Mouse (Mus musculus): ENCODE measurements at regions not wholly inside any gene's neighbourhood (a gene's known extent, or its start where the extent isn't known, plus 50 kb on each side); places are given as distances from the start of the nearest gene placed in this dataset.
A peak's percentile ranks its signal among the peaks of the same experiment; 100 is the strongest.

DNA sequence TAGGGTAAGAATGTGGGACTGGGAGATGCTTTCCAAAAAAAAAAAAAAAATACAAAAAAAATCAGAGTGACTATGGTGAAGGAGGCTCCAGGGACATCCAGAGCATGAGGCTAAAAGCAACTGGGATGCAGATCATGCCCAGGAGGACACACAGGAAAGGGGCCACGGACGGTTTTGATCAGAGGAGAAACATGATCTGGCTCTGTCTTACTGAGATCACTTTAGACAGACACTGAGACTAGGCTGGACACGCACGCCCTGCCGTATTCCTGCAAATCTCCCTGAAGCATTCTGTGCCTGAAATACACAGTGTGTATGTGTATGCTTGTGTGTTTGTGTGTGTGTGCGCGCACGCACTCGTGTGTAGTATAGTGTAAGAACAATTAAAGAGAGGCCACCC lies 167.1 kb downstream of the Dusp6 start:
- H3K9ac ChIP-seq (ENCODE audit: low read length) = no peak overlapping the region
- 81% methylated on average over 9 of the region's 9 CpGs for whole genome bisulfite sequencing
- no peaks in the 10 kb centered on the region for H3K9me3 ChIP-seq (ENCODE audit: control insufficient read depth, low read length)
- ATAC-seq (ENCODE audit: insufficient read depth, low FRiP score, low TSS enrichment) (no peak), DNase-seq (ENCODE audit: low spot score) (no peak)
- H3K27ac ChIP-seq (ENCODE audit: low read depth, low read length) = no peak overlapping the region
- no peaks in the 10 kb centered on the region for H3K27me3 ChIP-seq (ENCODE audit: control insufficient read depth, insufficient read depth, low read length)
- no peak overlapping the region for H3K4me3 ChIP-seq (ENCODE audit: low read depth, low read length)
- no peaks in the 10 kb centered on the region for H3K36me3 ChIP-seq (ENCODE audit: control insufficient read depth, insufficient read depth, low read length)
- no peak overlapping the region for H3K4me2 ChIP-seq (ENCODE audit: low read depth)
- no peaks in the 10 kb centered on the region for H3K4me1 ChIP-seq (ENCODE audit: control insufficient read depth, insufficient read depth, low read length)

DNA sequence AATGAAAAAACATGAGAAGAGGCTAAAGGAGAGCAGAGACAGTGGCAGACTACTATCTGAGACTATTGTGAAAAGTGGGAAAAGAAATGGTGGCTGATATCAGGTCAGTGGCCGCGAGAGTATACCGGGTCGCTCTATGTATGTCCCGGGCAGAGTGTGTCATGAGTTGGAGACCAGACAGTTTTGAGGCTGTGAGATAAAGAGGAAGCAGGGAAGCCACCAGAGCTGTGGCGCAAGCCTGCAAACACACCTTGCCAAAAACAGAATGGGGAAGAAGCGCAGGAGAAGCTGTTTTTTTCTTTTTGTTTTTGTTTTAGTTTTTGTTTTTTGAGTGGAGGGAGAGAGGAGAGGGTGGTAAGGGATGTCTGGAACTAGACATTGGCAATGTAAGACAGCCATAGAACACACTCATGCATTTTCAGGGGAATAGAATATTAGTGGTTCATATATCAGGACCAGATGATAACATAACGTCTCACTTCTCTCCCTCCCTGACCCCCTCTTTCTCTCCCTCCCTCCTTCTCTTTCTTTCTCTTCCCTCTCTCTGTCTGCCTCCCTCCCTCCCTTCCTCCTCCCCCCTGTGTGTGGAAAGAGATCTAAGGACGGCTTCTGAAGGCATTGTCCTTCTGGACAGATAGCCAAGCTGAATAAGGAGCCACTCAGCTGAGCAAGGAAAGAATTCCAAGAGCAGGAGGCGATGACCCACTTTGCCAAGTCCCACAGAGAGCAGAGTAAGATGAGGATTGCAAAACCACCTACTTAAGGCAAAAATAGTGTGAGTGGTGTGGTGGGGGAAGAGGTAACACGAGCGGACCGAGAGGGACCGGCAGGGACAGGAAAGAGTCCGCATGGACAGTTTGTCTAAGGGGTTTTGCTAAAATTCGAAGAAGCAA lies 167.9 kb downstream of the Dusp6 start:
- Histone ChIP-seq H3K36me3 (ENCODE audit: control insufficient read depth, insufficient read depth, low read length) (no peaks in the 10 kb centered on the region), H3K4me3 (ENCODE audit: low read depth, low read length) (no peak overlapping the region), H3K9me3 (ENCODE audit: control insufficient read depth, low read length) (no peaks in the 10 kb centered on the region), H3K27me3 (ENCODE audit: control insufficient read depth, insufficient read depth, low read length) (no peaks in the 10 kb centered on the region), H3K4me2 (ENCODE audit: low read depth) (no peak overlapping the region), H3K4me1 (ENCODE audit: control insufficient read depth, insufficient read depth, low read length) (no peaks in the 10 kb centered on the region), H3K9ac (ENCODE audit: low read length) (no peak overlapping the region), H3K27ac (ENCODE audit: low read depth, low read length) (no peak overlapping the region)
- no peak for ATAC-seq (ENCODE audit: insufficient read depth, low FRiP score, low TSS enrichment)
- no peak for DNase-seq (ENCODE audit: low spot score)
- WGBS = 79% methylated on average over 16 of the region's 16 CpGs

DNA sequence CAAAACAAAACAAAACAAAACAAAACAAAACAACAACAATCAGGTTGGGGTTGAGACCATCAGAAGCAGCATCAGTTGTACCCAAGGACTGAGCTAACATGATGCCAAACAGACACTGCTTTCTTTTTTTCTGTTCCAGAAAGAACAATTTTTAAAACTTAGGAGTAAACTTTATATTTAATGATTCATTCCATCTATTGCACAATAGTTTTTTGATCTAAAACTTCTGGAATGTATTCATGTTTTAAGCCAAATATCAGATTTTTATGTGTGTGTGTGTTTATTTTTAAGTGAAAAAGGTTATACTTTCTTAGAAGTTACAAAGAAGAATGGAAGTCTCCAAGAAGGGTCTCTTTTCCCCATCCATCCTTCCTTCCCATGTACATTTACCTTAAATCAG lies 174.0 kb downstream of the Dusp6 start:
- no peak overlapping the region for H3K4me2 ChIP-seq (ENCODE audit: low read depth)
- H3K4me3 ChIP-seq (ENCODE audit: low read depth, low read length) = no peak overlapping the region
- no peak overlapping the region for H3K9ac ChIP-seq (ENCODE audit: low read length)

DNA sequence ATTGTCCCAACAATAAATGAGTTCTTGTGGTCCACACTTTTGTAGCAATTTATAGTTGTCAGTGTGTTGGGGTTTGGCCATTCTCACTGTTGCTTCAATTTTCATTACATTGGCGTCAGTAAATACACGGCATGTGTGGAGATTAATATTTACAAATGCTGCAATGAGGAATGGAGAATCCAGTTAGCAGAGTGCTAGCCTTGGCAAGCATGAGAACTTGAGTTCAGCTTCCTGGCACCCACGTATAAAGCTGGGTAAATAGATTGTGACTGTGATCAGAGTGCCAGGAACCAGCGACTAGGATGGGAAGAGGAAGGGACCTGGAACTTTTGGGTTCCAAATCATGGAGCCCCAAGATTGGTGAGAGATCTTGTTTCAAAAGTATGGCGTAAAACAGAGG lies 177.1 kb downstream of the Dusp6 start:
- Histone ChIP-seq H3K4me1 (ENCODE audit: control insufficient read depth, insufficient read depth, low read length) (no peaks in the 10 kb centered on the region), H3K9me3 (ENCODE audit: control insufficient read depth, low read length) (no peaks in the 10 kb centered on the region; the same call in 1 of the 2 replicates), H3K27ac (ENCODE audit: low read depth, low read length) (no peak overlapping the region), H3K9ac (ENCODE audit: low read length) (no peak overlapping the region), H3K36me3 (ENCODE audit: control insufficient read depth, insufficient read depth, low read length) (no peaks in the 10 kb centered on the region), H3K4me3 (ENCODE audit: low read depth, low read length) (no peak overlapping the region), H3K27me3 (ENCODE audit: control insufficient read depth, insufficient read depth, low read length) (no peaks in the 10 kb centered on the region), H3K4me2 (ENCODE audit: low read depth) (no peak overlapping the region)
- no peak for ATAC-seq (ENCODE audit: insufficient read depth, low FRiP score, low TSS enrichment)
- DNase-seq (ENCODE audit: low spot score) = no peak
- 93% methylated on average over 5 of the region's 5 CpGs for WGBS

More for the DNA sequence above, 174.0 kb downstream of the Dusp6 start:
- Histone ChIP-seq H3K27me3 (ENCODE audit: control insufficient read depth, insufficient read depth, low read length) (no peaks in the 10 kb centered on the region), H3K27ac (ENCODE audit: low read depth, low read length) (no peak overlapping the region), H3K36me3 (ENCODE audit: control insufficient read depth, insufficient read depth, low read length) (no peaks in the 10 kb centered on the region), H3K9me3 (ENCODE audit: control insufficient read depth, low read length) (no peaks in the 10 kb centered on the region), H3K4me1 (ENCODE audit: control insufficient read depth, insufficient read depth, low read length) (no peaks in the 10 kb centered on the region)
- ATAC-seq (ENCODE audit: insufficient read depth, low FRiP score, low TSS enrichment) (no peak), DNase-seq (ENCODE audit: low spot score) (no peak)

DNA sequence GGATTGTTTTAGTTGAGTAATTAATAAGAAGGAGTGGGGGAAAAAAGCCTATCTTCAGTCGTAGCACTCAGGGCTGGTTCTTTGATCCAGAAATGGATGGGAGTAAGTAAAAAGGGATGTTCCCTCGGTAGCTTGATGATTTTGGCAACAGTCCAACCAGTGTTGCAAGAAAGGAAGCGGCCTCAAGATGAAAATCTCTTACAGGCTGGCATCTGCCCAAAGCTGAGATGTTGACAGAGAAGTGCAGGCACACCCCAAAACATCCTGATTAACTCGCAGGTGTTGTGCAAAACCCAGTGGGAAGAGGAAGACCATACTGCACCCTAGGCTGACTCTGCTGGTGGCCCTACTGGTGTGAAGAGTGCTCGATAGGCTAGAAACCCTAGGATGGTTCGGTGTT lies 178.0 kb downstream of the Dusp6 start:
- H3K9me3 ChIP-seq (ENCODE audit: control insufficient read depth, low read length) = no peaks in the 10 kb centered on the region; the same call in 1 of the 2 replicates
- H3K4me1 ChIP-seq (ENCODE audit: control insufficient read depth, insufficient read depth, low read length) = no peaks in the 10 kb centered on the region
- H3K4me2 ChIP-seq (ENCODE audit: low read depth) = no peak overlapping the region
- ATAC-seq (ENCODE audit: insufficient read depth, low FRiP score, low TSS enrichment) (no peak), DNase-seq (ENCODE audit: low spot score) (no peak)
- H3K27me3 ChIP-seq (ENCODE audit: control insufficient read depth, insufficient read depth, low read length) = no peaks in the 10 kb centered on the region
- WGBS = 74% methylated on average over 6 of the region's 6 CpGs
- no peak overlapping the region for H3K4me3 ChIP-seq (ENCODE audit: low read depth, low read length)
- H3K27ac ChIP-seq (ENCODE audit: low read depth, low read length) = no peak overlapping the region
- no peak overlapping the region for H3K9ac ChIP-seq (ENCODE audit: low read length)
- no peaks in the 10 kb centered on the region for H3K36me3 ChIP-seq (ENCODE audit: control insufficient read depth, insufficient read depth, low read length)

DNA sequence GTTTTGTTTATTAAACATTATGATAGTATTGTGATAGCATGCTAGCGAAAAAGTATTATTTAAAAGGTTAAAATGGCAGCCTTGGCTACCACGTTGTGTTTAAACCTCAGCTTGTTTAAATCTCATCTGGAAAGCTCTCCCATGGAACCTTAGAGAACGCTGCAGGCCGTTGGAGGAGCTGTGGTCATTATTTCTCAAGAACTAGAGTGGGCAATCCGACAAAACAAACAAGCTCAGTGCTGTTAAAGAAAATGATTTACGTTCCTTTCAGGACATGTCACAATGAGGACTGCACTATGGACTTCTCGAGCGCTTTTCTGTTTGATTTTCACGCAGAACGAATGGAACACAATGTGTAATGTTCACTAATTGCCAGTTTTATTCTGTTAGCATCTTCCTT lies 178.9 kb downstream of the Dusp6 start:
- Histone ChIP-seq H3K36me3 (ENCODE audit: control insufficient read depth, insufficient read depth, low read length) (no peaks in the 10 kb centered on the region), H3K9me3 (ENCODE audit: control insufficient read depth, low read length) (no peaks in the 10 kb centered on the region; the same call in 1 of the 2 replicates), H3K9ac (ENCODE audit: low read length) (no peak overlapping the region), H3K27ac (ENCODE audit: low read depth, low read length) (no peak overlapping the region), H3K4me3 (ENCODE audit: low read depth, low read length) (no peak overlapping the region), H3K27me3 (ENCODE audit: control insufficient read depth, insufficient read depth, low read length) (no peaks in the 10 kb centered on the region), H3K4me2 (ENCODE audit: low read depth) (no peak overlapping the region), H3K4me1 (ENCODE audit: control insufficient read depth, insufficient read depth, low read length) (no peaks in the 10 kb centered on the region)
- ATAC-seq (ENCODE audit: insufficient read depth, low FRiP score, low TSS enrichment) = no peak
- no peak for DNase-seq (ENCODE audit: low spot score)
- WGBS = 46% methylated on average over 10 of the region's 10 CpGs

DNA sequence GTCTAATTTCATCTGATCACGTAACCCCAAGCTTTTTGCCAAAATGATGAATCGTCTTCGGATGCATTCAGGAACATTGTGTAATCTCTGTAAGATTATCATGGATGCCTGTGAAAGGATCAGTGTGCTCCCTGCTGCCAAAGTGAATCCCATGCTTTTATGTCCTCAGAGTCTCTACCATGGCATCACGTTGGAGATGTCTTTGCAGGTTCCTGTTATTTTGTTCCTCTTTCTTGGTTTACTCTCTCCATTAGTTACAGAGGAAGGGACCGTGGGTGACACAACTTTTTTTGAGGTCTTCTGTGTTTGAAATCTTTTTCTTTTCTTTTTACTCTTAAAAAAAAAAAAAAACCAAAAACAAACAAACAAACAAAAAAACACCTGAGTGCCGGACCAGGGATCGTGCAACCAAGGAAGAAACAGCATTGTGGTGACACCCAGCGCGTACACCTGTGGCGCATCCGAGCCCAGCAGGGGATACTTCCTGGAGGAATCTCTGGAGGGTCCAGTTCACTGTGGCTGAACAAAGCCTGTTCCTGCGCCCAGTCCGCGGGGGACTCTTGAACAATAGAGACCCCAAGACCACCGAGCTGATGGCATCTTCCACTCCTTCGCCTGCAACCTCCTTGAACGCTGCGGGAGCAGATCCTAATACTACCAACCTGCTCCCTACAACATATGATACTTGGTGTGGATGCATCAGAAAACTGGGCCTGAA lies 180.6 kb downstream of the Dusp6 start:
- WGBS = 92% methylated on average over 18 of the region's 18 CpGs
- DNase-seq (ENCODE audit: low spot score) (no peak), ATAC-seq (ENCODE audit: insufficient read depth, low FRiP score, low TSS enrichment) (no peak)
- no peak overlapping the region for H3K4me3 ChIP-seq (ENCODE audit: low read depth, low read length)
- H3K4me2 ChIP-seq (ENCODE audit: low read depth) = no peak overlapping the region
- no peak overlapping the region for H3K9ac ChIP-seq (ENCODE audit: low read length)
- H3K27ac ChIP-seq (ENCODE audit: low read depth, low read length) = no peak overlapping the region
- no peaks in the 10 kb centered on the region; the same call in 1 of the 2 replicates for H3K9me3 ChIP-seq (ENCODE audit: control insufficient read depth, low read length)
- no peaks in the 10 kb centered on the region for H3K36me3 ChIP-seq (ENCODE audit: control insufficient read depth, insufficient read depth, low read length)
- no peaks in the 10 kb centered on the region for H3K4me1 ChIP-seq (ENCODE audit: control insufficient read depth, insufficient read depth, low read length)
- H3K27me3 ChIP-seq (ENCODE audit: control insufficient read depth, insufficient read depth, low read length) = no peaks in the 10 kb centered on the region

DNA sequence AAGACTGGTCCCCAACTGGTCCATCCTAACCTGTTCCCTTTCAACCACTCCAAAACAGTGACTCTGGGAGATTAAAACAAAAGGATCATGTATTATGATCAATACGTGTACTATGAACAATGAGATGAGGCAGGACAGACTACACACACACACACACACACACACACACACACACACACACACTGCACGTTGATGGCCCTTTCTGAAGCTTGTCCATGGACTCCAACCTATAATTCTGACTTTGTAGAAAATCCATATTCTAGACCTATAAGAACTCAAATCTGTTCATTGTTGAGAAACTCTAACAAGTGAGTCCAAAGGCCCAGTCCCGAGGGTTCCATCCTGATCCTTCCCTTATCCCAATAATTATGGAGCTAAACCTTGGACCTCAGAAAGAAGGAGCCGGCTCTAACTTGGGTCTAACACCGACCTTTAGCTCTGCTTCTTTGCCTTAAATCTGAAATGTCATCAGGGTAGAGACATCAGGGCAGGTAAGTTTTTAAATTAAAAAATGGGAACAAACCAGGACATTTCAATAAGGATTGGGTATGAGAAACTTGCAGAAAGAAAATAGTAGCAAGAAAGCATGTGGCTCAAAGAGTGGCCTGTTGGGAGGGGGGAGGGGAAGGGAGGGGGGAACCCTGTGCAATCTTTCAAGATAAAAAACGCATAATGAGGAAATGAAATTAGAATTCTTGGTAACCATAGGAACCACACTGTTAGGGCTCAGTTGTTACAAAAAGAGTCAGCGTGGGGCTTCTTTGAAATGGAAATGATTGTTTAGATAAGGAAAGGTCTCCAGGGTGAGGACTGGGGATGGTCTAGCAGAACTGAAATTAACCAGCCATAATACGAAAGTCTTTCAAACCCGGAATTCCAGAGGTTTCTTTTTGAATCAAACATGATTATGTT lies 187.9 kb downstream of the Dusp6 start:
- DNase-seq (ENCODE audit: low spot score) = no peak
- ATAC-seq (ENCODE audit: insufficient read depth, low FRiP score, low TSS enrichment) = peak; percentile 56
- Histone ChIP-seq H3K9me3 (ENCODE audit: control insufficient read depth, low read length) (no peaks in the 10 kb centered on the region), H3K36me3 (ENCODE audit: control insufficient read depth, insufficient read depth, low read length) (no peaks in the 10 kb centered on the region), H3K27me3 (ENCODE audit: control insufficient read depth, insufficient read depth, low read length) (no peaks in the 10 kb centered on the region), H3K4me2 (ENCODE audit: low read depth) (no peak overlapping the region), H3K27ac (ENCODE audit: low read depth, low read length) (no peak overlapping the region), H3K9ac (ENCODE audit: low read length) (no peak overlapping the region), H3K4me1 (ENCODE audit: control insufficient read depth, insufficient read depth, low read length) (0 out of 2 replicates have a peak, but pooled peaks cover 3% of the 10 kb centered on the region), H3K4me3 (ENCODE audit: low read depth, low read length) (no peak overlapping the region)
- 44% methylated on average over 9 of the region's 9 CpGs for WGBS
